Mouse (Mus musculus) embryonic facial prominence, embryonic 13.5 days (tissue): Measurements from ENCODE around the gene Rassf2. TPM values are rescaled to one million over a fixed set of nuclear protein-coding genes. Genes with fewer than 3 reads are reported as not detected.

Experiments used
- polyA plus RNA-seq: library from polyadenylated mRNA; unstranded; fragments of >200 nt; fragmentation: Nextera tagmentation; extraction: Ambion mirVana; gene quantifications from 2 replicates; pipeline ENCODE4 v1.2.1, GENCODE M21; 2015

Gene Rassf2
- polyA plus RNA-seq, 1 experiment from 2014 or later, result 5.0 TPM

Other genes with a start within 250 kb of the Rassf2 start
- gene Erv3, start 170.5 kb downstream of the Rassf2 start, polyA plus RNA-seq, result not detected in 2 replicates
- gene Prnp, start 120.3 kb downstream of the Rassf2 start, polyA plus RNA-seq, result 66.4 and 68.5 TPM in 2 replicates
- 0.35 TPM in 1 of 2 replicates, not detected in the other for gene Prn, start 120.3 kb downstream of the Rassf2 start, polyA plus RNA-seq
- gene Prnd, start 79.4 kb downstream of the Rassf2 start, polyA plus RNA-seq, result 32.2 and 40.3 TPM in 2 replicates
- gene Slc23a2, start 114.8 kb upstream of the Rassf2 start, polyA plus RNA-seq, result 14.8 and 17.1 TPM in 2 replicates
- 55.9 and 61.2 TPM in 2 replicates for gene Tmem230, start 217.5 kb upstream of the Rassf2 start, polyA plus RNA-seq
- gene Pcna, start 223.1 kb upstream of the Rassf2 start, polyA plus RNA-seq, result 274 and 276 TPM in 2 replicates
- 16.7 and 24.4 TPM in 2 replicates for gene Cds2, start 232.9 kb upstream of the Rassf2 start, polyA plus RNA-seq